Mouse (Mus musculus) ZHBTc4 (cell line): ENCODE results near the gene Gm17078.
"Not testable (repeated sequence)": the region's sequence is repeated elsewhere in the genome, so short reads cannot be mapped to it uniquely, and the experiment has no call there.

Experiments
- DNase-seq: peaks from one replicate; pipeline ENCODE4 v3.0.0-alpha.2; 2011; ENCODE audit warnings: low read depth, low spot score

Gm17078 gene

DNA sequence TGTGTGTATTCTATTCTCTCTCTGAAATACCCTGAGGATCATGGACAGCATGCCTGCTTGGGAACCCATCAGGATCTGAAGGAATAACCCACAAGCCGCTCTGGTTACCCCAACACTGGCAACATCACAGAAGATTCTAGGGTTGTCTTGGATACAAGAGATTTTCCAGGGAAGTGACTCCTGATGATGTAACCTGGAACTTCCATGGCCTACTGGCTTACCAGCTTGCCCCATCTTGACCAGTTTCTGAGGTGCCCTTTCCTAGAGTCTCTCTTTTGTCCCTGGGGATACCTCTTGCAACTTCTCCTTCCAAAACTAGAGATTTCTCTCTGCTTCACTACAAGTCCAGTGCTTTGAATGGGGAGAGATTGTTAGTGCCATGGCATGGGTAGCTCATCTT is at the start of gene Gm17078:
Gene Gm17078, minus strand, starts transcription at position 101 of the 400 bp plus-strand sequence.
- DNase-seq = no peak

- not testable (repeated sequence) for DNase-seq
These were observed 24.5 kb upstream of the Gm17078 start, which contains the start of gene Gm4181 for GRCm38 (mm10) chr14:51635566-51635965. Gm4181 (minus strand) TSS chr14:51635666.

GRCm38 (mm10) chr14:51632426-51632825 is 21.3 kb upstream of the Gm17078 start:
- not testable (repeated sequence) for DNase-seq

DNA sequence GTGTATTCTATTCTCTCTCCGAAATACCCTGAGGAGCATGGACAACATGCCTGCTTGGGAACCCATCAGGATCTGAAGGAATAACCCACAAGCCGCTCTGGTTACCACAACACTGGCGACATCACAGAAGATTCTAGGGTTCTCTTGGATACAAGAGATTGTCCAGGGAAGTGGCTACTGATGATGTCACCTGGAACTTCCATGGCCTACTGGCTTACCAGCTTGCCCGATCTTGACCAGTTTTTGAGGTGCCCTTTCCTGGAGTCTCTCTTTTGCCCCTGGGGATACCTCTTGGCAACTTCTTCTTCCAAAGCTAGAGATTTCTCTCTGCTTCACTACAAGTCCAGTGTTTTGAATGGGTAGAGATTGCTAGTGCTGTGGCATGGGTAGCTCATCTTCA is 19.1 kb downstream of the Gm17078 start, which contains the start of gene Gm17174:
Gene Gm17174, minus strand, starts transcription at position 101 of the 400 bp plus-strand sequence.
- not testable (repeated sequence) for DNase-seq

- DNase-seq = not testable (repeated sequence)
These were observed 37.1 kb downstream of the Gm17078 start, which contains the start of gene Gm17175 for GRCm38 (mm10) chr14:51573963-51574362. Gm17175 (minus strand) TSS chr14:51574063.
